In genomic region chr11:54458168-54458567, GRCm38 (mm10) we compare ENCODE assay signal across 16 mouse cellular contexts.
"Had no signal": no experiment of that assay in that cellular context is flagged by ENCODE, and none has a peak within 500 bp of the region (broad histone marks: within the 10 kb centered on the region; RNA-seq: fewer than 3 reads in every experiment).

No protein-coding gene starts in this region.

- DNase-seq: retina, postnatal 1 day; right cerebral cortex, adult 18-20 months; right cerebral cortex, postnatal 14 days; right cerebral cortex, postnatal 25 days; right cerebral cortex, postnatal 4 days; spleen, adult 18-20 months; thymus, adult 18-20 months; thymus, postnatal 14 days; thymus, postnatal 25 days; thymus, postnatal 36 days; thymus, postnatal 4 days had no signal

- H3K4me3 ChIP-seq: neural tube, embryonic 12.5 days; neural tube, embryonic 13.5 days; neural tube, embryonic 15.5 days; stomach, embryonic 15.5 days had no signal

- H3K4me1 ChIP-seq: neural tube, embryonic 12.5 days; neural tube, embryonic 13.5 days; neural tube, embryonic 15.5 days; stomach, embryonic 15.5 days had no signal

- H3K27me3 ChIP-seq: neural tube, embryonic 12.5 days; neural tube, embryonic 13.5 days; neural tube, embryonic 15.5 days; stomach, embryonic 15.5 days had no signal

- H3K27ac ChIP-seq: neural tube, embryonic 12.5 days; neural tube, embryonic 13.5 days; neural tube, embryonic 15.5 days; stomach, embryonic 15.5 days; stomach, postnatal 0 days had no signal

- H3K36me3 ChIP-seq: neural tube, embryonic 12.5 days; stomach, embryonic 15.5 days had no signal

- H3K4me2 ChIP-seq: neural tube, embryonic 12.5 days; neural tube, embryonic 13.5 days; neural tube, embryonic 15.5 days; stomach, embryonic 15.5 days had no signal

- H3K9ac ChIP-seq: neural tube, embryonic 12.5 days; neural tube, embryonic 13.5 days; neural tube, embryonic 15.5 days; stomach, embryonic 15.5 days had no signal

- H3K9me3 ChIP-seq: neural tube, embryonic 12.5 days; neural tube, embryonic 13.5 days; neural tube, embryonic 15.5 days; stomach, embryonic 15.5 days had no signal
